Mouse (Mus musculus): Measurements from ENCODE around the gene Kpna1. TPM values are rescaled to one million over a fixed set of nuclear protein-coding genes. Genes with fewer than 3 reads are reported as not detected.
"Not testable (repeated sequence)": the region's sequence is repeated elsewhere in the genome, so short reads cannot be mapped to it uniquely, and the experiment has no call there.

The Kpna1 gene
- total RNA-seq (2015) (36.0 and 39.1 TPM in 2 replicates), total RNA-seq (2017) (29.4 and 31.9 TPM in 2 replicates)

GRCm38 (mm10) chr16:35978450-35978849 lies at the start of gene Kpna1:
Kpna1 (plus strand) TSS chr16:35978750.
- ATAC-seq (ENCODE audit: poor library complexity, severe bottlenecking) = not testable (repeated sequence)

- ATAC-seq (ENCODE audit: poor library complexity, severe bottlenecking) = peak; percentile 81
Observed at GRCm38 (mm10) chr16:35932179-35933055, 46.1 kb upstream of the Kpna1 start.

DNA sequence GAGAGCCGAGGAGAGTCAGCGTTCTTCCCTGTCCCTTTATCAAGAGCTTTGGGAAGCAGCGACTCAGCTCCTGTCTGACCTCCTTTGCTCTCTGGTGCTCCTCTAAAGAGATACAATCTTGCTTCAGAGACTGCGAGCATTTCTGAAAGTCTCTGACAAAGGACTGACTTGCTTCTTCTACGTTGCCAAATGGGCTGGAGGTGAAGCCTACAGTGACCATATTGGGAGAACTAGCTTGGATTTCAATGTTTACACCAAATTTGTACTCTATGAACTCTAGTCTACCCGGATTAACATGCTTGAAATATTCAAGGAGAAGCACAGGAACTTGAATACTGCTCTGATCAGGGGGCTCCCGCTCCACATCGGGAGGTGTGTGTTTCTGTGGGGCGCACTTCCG lies 45.4 kb upstream of the Kpna1 start:
- ATAC-seq (ENCODE audit: poor library complexity, severe bottlenecking) = no peak

GRCm38 (mm10) chr16:35938211-35939151 lies 40.1 kb upstream of the Kpna1 start, which contains the start of the genes Parp9 and Dtx3l:
Parp9 (plus strand) TSS chr16:35938470.
Dtx3l (minus strand) TSS chr16:35939151.
- ATAC-seq (ENCODE audit: poor library complexity, severe bottlenecking) = peak; percentile 69

- peak; percentile 31 for ATAC-seq (ENCODE audit: poor library complexity, severe bottlenecking)
Observed at GRCm38 (mm10) chr16:35939261-35939660, 39.3 kb upstream of the Kpna1 start.

GRCm38 (mm10) chr16:35939690-35940089 lies 38.9 kb upstream of the Kpna1 start:
- peak; percentile 81 for ATAC-seq (ENCODE audit: poor library complexity, severe bottlenecking)

GRCm38 (mm10) chr16:35941382-35941781 lies 37.2 kb upstream of the Kpna1 start:
- no peak for ATAC-seq (ENCODE audit: poor library complexity, severe bottlenecking)

DNA sequence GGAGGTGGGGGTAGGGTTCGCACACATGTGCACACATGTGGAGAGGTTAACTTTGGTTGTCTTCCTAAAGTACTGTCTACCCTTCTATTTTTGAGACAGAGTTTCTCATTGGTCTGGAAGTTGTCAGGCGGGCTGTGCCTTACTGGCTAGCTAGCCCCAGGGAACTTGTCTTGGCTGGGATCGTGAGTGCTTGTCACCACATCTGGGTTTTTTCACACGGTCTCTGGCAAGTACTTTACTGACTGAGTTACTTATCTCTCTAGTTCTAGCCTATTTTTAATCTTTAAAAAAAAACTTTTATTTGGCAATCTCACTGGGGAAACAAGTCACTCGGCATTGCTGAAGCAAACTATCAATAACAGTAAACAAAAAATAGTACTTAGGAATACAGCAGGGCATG lies 29.3 kb upstream of the Kpna1 start:
- no peak for ATAC-seq (ENCODE audit: poor library complexity, severe bottlenecking)

DNA sequence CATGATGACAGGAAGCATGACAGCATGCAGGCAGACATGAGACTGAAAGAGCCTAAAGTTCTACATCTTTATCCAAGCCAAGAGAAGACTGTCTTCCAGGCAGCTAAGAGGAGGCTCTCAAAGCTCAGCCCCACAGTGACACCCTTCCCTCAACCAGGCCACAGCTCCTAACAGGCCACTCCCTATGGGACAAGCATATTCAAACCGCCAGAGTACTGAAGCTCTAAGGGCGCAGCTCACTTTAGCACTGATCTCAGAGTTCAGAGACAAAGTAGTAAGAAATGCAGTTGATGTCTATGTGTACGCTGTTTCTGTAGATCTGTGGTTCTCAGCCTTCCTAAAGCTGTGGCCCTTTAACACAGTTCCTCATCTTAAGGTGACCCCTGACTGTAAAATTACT lies 27.3 kb upstream of the Kpna1 start:
- no peak for ATAC-seq (ENCODE audit: poor library complexity, severe bottlenecking)

DNA sequence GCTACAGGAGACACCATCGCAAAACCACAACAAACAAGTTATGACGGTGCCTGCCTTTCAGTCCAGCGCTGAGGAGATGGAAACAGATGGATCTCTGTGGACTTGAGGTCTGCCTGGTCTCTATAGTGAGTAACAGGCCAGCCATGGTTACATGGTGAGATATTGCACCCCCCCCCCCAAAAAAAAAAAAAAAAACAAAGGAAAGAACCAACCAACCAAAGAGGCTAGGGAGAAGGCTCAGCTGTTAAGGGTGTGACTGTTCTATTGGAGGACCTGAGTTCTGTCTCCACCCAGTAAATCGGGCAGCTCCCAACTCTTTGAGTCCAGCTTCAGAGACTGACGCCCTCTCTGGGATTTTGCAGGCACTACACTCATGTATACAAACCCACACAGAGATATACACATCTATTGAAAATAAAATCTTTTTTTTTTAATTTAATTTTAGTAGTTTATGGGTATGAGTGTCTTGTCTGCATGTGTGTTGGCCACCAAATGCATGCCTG lies 25.9 kb upstream of the Kpna1 start:
- ATAC-seq (ENCODE audit: poor library complexity, severe bottlenecking) = 0 out of 2 replicates have a peak, but pooled peaks have one; percentile 27

DNA sequence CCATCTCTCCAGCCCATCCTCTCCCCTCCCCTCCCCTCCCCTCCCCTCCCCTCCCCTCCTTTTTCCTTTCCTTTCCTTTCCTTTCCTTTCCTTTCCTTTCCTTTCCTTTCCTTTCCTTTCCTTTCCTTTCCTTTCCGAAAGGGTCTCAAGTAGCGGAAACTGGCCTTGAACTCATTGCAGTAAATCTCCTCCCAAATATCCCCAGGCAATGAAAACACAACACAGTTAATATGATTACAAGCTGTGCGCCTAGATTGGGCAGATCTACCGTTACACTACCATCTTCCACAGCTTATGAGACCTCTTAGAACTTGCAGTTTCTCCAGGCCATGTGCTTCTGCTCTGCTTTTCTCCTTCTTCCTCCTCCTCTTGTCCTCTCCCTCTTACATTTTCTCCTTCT lies 12.6 kb upstream of the Kpna1 start:
- ATAC-seq (ENCODE audit: poor library complexity, severe bottlenecking) = not testable (repeated sequence)

DNA sequence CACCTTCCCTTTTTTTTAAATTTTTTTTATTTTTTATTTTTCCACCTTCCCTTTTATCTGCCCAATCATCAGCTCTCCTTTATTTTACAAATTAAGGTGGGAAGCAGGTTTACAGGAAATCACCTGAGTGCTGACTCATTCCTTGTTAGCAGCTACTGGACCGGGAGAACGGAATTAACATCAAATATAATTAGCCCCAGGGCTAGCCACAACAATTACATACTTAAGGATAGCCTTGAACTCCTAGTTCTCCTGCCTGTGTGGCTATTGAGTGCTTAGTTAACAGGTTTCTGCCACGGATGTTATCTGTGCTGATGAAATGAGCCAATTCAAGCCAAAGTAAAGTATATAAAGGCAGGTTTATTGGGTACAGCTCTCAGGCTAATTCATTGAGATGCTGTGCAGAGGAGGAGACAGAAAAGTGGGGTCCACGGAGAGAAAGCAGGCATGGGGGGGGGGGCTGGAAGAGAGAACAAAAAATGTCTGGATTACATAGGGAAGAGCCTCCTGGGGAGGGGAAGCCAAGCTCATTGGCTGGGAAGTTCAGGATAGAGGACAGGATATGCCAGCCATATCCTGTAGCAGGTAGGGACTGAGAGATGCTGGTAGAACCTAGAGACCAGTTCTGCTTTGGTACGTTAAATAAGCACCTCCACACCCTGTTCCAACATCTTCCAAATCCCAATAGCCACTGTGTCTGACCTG lies 12.0 kb upstream of the Kpna1 start:
- no peak for ATAC-seq (ENCODE audit: poor library complexity, severe bottlenecking)

GRCm38 (mm10) chr16:35967319-35967718 lies 11.2 kb upstream of the Kpna1 start:
- ATAC-seq (ENCODE audit: poor library complexity, severe bottlenecking) = no peak

DNA sequence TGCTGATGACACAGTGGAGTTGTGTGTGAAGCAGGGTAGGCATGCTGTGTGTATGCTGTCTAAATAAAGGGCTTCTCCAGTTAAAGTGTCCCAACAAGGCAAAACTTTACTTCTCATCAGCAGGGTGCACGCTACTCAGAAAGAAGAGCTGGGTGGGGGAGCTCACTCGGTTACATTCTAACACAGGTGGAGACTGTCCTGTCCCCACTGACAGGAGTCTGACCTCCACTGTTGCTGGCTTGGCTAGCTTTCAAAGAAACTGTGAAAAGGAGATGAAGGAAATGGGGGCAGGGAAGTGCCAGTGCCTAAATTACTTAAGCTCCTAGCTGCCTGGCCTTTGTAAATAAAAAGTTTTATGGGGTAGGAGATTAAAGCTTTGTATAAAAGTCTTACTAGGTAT lies 10.4 kb upstream of the Kpna1 start:
- ATAC-seq (ENCODE audit: poor library complexity, severe bottlenecking) = no peak

GRCm38 (mm10) chr16:35974021-35974420 lies 4.5 kb upstream of the Kpna1 start:
- ATAC-seq (ENCODE audit: poor library complexity, severe bottlenecking) = no peak

GRCm38 (mm10) chr16:35981363-35981821 lies 2.8 kb downstream of the Kpna1 start:
- ATAC-seq (ENCODE audit: poor library complexity, severe bottlenecking) = peak; percentile 43

DNA sequence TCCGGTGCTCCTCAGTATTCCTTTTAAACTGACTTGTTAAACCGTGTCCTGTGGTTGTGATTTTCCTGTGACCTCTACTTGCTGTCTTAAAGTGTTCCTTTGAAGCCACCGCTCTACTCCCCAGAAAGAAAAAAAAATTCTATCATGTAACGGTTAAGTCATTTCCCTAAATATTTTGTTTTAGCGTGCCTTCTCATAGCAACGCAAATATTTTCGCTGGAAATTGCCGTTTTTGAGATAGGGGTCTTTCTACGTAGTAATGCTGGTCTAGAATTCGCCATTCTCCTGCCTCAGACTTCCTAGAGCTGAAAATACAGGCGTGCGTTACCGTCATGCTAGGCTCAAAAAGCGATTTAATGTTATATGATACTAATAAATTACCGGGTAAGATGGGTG lies 4.0 kb downstream of the Kpna1 start:
- 0 out of 2 replicates have a peak, but pooled peaks have one; percentile 0 for ATAC-seq (ENCODE audit: poor library complexity, severe bottlenecking)

DNA sequence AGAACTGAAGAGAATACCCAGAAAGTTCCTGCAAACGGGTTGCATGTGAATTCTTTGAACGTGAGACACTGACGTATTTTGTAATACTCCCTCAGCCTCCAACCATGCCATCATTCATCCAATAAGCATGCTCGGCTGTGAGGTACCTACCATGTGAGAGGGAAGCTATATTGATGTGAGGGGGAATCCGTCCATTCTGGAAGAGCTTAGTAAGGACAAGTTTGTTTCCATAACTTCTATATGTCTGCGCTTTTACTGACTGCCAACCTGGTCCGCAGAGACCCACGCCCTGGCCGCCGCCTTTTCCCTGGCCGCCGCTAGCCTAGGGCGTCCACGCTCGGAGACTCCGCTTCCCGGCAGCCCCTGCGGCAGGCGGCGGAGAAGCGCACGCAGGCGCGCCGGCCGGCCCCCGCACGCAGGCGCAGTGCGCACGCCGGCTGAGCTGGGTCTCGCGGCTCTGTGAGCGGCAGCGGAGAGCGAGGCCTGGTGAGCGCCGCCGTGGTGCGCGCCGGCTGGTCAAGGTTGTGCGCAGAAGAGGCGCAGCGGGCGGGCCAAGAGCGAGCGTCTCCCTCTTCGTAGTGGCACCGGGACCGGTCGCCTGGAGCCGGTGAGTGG lies 4.5 kb downstream of the Kpna1 start:
- peak; percentile 78 for ATAC-seq (ENCODE audit: poor library complexity, severe bottlenecking)

- peak; percentile 63 for ATAC-seq (ENCODE audit: poor library complexity, severe bottlenecking)
Observed at GRCm38 (mm10) chr16:35983517-35984101, 5.1 kb downstream of the Kpna1 start.
